Mouse (Mus musculus) T-helper 2 cell (primary cell): ENCODE data around the gene Prkg1.

Experiments
- in situ Hi-C: fragments of 300-600 bp; cut with MboI, MseI; formaldehyde crosslinking; loops from one replicate; pipeline ENCODE4 v1.15.1; 2025; ENCODE audit warnings: high pct_unique_total_duplicates

Prkg1 gene

DNA sequence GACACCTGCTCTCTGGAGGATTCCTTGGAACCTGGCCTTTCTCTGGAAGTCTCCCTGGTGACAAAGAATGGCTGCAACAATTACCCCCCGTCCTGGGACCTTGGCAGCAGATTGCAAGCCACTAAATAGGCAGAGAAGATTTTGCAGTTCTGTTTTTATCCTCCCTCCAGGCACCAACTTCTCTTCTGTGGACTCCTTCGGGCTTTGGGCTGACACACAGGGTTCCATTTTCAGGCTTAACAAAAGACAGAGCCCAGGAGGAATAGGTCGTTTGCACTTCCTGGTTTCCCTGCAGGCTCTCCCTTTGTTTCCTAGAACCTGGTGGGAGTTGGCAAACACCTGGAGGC is 690.1 kb downstream of the Prkg1 start:
- in situ Hi-C loops, result no loop called here

DNA sequence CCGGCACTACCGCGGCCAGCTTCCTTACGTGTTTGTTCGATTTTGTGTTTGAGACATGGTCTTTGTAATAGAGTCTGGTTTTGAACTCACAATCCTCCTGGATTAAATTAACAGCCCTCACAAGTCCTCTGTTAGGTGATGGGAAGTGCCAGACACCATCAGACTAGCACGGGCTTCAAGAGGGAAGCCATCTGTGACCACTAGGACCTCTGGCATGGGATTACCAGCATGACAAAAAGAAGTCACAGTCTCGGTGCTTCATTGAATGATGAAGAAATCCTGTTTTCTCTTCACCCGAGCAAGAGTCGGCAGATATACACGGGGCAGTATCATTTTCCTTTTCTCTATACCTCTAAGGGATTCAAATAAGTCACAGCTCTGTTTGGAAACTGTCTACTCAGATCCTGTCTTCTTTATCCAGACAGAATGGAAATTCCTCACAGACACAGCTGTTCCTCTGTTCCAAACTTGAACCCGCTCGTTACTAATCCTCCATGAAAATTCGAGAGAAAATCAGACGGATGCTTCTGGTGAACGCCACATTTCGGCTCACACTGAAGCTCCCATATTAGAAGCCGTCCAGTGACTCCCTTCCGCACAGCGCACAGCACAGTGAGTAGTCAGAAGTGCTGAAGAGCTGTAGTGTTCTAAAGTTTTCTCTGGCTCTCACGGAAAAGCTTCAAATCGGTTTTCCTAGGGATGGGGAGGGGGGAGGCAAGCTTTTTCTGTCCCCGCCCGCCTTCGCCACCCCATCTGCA is 690.7 kb downstream of the Prkg1 start:
- in situ Hi-C loops, result no loop called here

DNA sequence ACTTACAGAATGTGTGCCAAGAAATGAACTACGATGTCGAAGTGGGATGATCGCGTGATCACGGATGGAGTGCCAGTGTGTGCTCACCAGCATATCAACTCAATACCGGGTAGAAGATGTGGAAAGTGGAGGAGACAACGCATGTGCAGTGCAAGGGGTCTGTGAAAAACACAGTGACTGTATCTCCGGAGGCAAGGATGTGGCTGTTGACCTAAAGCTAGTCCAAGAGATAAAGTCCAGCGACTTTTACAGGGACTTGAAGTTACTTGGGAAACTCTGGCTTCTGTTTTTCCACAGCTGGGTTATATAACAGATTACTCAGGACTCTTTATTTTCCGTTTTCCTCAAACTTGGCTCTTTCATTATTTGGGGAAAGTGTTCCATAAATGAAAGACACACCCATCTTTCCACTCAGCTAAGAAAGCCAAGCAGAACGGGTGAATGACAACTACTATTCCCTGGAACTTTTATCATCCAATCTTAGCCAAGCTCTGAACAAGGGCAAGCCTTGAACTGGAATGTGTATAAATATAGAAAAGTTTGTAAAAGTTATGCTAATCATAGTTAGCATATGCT is 699.5 kb downstream of the Prkg1 start:
- in situ Hi-C loops, result no loop called here

DNA sequence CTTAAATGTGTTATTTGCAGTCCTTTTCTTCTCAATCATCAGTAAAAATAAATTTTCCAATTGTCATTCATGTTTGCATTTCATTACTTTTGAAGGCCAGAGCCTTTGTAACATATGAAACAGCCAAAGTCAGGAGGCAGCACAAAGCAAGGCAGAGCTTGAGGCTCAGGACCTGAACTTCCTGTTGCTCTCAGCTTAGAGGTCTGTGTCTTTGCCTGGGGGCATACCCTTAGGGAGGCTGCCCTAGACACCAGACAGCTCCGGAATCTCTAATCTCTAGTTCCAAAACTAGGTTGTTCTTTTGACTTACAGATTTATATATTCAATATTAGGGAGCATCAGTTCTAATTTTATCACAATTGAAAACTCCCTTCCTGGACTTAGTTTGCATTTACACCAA is 700.1 kb downstream of the Prkg1 start:
- in situ Hi-C loops, result no loop called here

DNA sequence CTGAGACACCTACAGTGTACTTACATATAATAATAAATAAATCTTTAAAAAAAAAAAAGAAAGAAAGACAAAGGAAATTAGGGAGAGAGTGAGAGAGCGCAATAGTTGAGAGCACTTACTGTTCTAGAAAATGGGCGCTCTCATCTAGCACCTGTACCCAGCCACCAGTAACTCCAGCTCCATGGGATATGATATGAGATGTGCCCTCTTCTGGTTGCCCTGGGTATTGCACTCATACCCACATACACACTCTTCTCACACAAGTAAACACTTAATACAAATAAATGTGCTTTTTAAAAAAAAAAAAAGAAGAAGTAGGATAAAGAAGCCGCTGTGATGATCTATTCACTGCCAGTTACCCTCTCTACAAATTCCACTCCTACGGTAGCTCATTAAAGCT is 718.2 kb downstream of the Prkg1 start:
- in situ Hi-C loops, result no loop called here

DNA sequence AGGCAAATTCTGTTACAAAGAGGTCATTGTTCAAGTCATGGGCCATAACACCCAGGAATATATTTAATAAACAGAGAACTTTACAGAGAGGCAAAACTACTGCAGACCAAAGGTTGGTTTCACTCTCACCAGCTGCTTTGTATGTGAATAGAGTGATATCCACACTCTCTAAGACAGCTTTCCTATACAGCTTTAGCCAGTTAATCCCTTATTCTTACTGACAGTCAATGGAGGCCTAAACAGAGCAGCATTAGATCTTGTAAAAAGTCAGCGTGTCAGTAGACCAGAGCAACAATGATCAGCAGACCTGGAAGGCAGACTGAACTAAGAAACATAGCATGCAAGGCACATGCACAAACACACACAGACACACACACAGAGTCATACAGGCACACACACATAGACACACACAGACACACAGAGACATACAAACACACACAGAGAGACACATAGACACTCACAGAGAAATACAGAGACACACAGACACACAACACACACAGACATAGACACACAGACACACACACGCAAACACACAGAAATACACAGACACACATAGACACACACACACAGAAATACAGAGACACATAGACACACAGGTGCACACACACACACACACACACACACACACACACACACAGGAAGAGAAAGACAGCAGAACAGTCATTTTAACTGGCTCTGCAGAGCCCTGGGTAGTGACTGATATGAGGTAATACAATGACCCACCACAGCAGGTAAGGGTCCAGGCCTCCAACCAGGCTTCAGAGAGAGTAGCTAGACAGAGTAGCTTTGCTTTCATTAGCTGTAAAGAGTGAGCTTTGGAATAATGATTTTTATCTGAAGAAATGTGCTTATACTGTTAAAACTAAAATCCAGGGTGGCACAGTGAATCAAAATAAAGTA is 723.6 kb downstream of the Prkg1 start:
- in situ Hi-C loops, result no loop called here

DNA sequence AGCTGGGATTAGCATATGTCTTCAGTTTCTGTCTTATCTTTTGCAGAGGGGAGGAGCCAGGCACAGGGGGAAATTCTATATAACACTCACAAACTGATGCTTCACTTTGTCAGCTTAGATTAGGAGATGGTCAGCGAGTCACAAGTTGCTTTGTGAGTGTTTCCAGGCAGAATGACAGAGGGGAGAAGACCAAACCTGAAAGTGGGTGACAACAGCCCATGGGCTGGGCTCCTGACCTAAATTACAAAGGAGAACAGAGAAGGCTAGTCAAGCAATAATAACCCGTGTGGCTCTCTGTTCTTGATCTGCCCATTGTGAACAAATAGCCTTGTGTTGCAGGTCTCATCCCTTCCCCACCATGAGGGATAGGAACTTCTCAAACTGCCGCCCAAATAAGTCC is 725.9 kb downstream of the Prkg1 start:
- in situ Hi-C loops, result no loop called here

DNA sequence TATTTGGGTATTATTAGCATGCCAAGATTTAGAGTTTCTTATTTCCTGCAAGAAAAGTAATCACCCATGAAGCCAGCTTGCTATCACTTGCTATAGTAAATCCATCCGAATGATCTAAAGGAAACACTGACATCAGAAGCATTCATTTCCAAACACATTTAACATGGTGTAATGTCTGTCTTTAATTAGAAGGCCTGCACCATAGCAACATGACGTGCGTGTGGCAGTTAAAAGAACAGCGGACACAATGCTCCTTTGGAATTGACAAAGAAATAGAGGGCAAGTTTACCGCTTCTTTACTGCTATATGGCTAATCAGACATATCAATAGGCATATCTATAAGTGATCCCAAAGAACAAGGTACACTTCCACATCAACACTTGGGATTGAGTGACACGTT is 733.2 kb downstream of the Prkg1 start:
- in situ Hi-C loops, result no loop called here

DNA sequence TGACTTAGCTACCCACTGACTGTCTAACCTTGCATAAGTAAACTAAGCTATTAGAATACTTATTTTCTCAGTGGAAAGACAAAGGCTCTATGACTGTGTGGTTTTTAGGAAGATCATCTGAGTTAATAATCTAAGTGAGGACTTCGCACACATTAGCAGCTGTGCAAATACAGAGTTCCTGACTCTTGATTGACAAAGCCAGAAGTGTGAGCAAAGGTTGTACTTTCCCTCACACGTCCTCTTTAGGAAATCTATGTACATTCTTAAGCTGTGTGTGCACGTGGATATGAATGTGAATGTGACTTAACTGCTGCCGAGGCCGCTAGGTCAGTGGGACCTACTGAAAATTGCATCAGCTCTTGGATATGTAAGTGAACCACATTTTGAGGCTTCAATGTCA is 738.0 kb downstream of the Prkg1 start:
- in situ Hi-C loops, result no loop called here

DNA sequence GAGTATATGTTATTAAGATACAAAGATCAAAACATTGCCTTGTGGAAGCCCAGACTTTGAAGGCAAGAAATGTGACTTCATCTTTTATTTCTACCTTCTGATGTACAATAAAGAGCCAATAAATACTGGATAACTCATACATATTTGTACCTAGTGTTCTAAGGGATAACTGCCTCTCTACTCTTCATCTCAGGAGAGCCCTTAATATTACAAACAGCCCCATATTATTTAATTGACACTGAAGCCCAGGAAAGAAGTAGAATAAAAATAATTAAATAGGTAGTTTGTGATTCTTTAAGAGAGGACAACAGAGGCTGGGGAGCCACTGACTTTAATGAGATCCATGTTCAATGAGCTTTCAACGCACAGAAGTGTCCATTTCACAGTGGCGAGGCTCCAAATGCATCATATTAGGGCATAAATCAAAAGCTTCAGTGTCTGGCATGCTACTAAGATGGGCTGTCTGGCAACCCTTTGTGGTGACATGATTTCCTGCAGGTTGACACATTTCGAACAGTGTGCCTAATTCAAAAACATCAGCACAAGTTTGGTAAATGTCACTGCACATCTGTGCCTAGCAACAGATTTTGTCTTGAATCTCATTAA is 753.2 kb downstream of the Prkg1 start:
- in situ Hi-C loops, result no loop called here

DNA sequence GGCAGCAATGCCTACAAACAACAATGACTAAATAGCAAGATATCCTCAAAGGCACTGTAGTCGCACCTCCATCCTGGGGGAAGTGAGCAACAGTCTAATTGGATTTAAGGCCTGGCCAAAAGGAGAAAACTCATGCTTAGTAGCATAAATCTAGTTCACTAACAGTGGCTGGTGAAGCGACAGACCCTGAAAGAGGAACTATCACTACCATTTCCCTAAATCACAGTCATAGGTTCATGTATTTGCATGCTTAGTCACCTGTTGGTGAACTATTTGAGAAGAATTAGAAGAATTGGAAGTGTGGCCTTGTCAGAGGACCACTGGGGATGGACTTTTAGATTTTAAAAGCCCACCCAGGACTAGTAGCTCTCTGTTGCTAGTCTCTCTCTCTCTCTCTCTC is 766.3 kb downstream of the Prkg1 start:
- in situ Hi-C loops, result no loop called here

DNA sequence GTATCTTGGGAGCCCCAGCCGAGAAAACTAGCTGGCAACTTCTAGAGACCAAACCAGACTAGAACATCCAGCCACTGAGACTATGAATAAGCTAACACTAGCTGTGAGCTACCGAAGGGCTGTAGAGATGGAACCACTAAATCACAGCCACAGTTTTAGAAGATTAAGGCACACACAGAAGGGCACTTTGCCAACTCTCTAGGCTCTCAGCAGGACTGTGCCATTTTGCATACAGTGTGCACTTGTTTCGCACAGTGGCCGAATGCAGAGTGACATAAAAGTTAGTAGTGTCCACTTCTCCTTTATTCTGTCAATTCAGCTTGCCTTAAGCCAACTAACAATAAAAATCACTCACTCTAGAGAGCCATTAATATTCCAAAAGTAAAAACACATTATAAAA is 774.4 kb downstream of the Prkg1 start:
- in situ Hi-C loops, result no loop called here

DNA sequence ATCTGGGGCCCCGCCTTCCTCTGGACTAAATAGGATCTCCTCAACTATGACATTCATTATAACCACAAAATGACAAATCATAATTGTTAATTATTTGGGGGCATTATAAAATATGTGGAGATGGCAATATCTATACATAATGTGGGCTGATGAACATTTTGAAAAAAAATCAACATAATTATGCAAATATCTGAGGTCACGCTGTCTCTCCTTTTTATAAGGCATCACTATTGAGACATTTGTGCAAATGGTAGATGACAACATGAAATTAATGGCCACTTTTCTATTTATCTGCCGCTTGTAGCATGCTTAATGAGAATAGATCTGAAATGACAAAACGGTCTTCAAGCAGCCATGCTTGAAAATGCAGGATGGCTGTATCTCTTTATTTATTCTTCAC is 782.4 kb downstream of the Prkg1 start:
- in situ Hi-C loops, result no loop called here

DNA sequence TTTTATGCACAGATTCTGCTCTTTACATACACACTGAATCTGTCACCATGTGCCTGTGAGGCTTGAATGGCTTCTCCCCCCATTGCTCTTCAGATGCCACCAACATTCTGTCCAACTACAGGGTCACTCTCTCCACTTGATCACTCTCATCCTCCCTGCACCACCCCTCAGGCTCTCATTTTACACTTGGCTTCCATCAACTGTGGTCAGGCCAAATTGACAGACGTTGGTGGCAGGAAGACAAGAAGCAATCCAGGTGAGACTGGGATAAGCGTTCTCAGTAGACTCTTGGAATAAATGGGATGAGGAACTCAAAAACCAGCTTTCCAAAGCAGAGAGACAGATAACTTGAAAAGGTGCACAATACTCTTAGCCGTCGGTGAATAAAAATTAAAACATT is 786.7 kb downstream of the Prkg1 start:
- in situ Hi-C loops, result no loop called here

DNA sequence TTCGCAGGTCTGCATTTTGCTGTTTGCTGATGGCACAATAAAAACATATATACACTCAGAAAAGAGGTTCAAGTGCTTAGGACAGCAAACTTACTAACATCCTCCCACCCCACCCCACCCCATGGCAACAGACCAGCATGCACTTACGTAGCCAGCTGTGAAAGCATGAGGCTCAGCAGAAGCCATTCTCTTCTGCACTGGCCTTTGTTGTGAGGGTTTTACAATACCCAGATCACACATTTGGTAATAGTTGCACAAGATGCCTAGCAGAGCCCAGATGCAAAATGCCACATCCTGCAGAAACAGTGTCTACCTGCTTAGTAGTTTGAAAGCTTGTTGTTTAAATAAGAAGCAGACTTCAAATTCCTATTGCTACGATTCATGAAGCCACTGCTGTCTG is 814.2 kb downstream of the Prkg1 start:
- in situ Hi-C loops, result no loop called here

DNA sequence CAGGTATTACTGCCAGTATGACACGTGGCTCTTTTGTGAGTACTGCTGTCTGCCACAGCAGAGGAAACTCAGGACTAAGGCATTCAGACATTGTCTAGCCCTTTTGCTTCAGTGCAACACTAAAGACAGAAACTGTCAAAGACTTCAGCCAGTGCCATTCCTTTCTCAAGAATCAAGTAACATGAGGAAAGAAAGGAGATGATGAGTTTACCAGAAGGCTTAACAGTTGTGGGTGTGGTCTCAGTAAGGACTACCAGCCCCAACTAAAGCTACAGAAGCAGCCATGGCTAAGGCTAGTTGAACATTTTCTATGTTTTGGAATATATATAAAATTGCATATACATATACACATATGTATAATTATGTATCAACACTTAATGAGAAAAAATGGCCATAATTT is 816.6 kb downstream of the Prkg1 start:
- in situ Hi-C loops, result no loop called here

DNA sequence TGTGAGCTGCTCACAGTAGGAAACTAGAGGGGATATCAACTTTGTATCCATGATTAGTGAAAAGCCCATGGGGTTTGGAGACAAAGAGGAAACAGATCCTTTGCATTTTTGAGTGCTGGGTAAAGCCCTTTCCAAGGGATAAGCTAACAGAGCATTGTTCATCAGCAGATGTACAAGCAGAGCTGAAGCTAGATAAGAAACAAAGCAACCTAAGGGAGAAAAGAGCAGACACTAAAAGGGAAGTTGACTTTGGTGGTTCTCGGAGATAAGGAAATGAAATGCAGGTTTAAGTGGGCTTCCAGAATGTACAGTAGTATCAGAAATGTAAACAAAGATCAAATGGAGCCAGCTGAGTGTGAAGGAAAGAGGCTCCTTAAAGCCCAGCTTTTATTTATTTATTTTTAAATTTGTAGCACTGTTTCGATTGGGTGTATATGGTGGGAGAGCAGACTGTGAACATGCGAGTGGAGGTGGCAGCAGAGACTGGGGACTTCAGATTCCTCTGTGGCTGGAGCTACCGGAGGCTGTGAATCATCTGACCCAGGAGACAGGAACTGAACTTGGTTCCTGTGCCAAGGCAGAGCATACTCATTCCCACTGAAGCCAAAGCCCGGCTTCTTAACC is 822.4 kb downstream of the Prkg1 start:
- in situ Hi-C loops, result no loop called here

DNA sequence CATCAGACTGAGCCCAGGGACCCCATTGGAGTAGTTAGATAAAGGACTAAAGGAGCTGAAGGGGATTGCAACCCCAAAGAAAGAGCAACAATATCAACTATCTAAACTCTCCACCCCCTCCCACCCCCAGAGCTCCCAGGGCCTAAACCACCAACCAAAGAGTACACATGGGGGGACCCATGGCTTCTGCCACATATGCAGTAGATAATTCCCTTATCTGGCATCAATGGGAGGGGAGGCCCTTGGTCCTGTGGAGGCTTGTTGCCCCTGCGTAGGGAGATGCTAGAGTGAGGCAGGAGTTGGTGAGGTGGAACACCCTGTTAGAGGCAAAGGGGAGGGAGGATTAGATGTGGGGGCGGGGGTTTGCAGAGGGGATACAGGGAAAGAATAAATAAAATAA is 826.8 kb downstream of the Prkg1 start:
- in situ Hi-C loops, result no loop called here

DNA sequence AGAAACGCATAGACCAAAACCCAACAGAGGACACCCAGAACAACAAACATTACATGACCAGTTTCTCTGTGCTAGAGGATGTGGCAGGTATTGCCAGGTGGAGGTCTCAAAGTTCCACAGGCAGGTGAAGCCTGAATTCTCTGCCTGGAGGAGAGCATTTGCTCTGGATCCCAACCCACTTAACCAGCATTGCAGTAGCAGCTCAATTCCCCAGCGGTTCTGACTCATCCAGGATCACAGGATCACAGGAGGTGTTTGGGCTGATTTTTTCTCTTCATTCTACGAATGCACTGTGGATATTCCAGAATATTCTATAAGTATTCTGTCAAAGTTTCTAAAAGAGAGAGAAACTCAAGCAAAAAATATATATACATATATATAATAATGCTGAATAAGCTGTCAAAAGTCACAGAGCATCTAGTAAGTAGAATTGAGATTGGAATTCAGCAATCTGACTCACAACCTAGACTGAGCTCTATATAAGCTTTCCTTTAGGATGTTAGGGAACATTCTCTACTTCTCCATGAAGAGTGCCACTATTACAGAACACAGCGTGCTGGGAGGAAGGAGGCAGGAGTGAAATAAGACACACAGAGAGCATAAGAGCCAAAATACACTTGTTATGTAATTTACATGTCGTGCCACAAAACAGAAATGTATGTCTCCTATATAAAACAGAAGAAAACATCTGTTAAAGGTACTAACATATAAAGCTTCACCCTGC is 833.2 kb downstream of the Prkg1 start:
- in situ Hi-C loops, result no loop called here

DNA sequence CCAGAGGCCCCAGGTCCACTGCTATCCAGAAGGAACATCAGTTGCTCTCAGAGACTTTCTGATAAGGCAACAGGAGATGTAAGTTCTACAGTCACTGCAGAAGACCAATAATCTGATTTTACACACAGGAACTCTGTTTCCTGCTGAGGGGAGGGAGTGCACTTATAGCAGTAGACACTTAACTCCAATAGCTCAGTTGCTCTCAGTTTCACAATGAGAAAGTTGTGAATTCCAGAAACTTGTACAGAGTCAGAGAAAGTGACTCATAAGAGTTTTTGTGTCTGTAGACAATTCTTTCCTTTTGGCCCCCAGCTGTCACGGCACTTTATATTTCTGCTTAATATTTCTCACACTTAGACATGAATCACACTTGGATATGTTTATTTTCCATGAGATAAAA is 840.8 kb downstream of the Prkg1 start:
- in situ Hi-C loops, result no loop called here

DNA sequence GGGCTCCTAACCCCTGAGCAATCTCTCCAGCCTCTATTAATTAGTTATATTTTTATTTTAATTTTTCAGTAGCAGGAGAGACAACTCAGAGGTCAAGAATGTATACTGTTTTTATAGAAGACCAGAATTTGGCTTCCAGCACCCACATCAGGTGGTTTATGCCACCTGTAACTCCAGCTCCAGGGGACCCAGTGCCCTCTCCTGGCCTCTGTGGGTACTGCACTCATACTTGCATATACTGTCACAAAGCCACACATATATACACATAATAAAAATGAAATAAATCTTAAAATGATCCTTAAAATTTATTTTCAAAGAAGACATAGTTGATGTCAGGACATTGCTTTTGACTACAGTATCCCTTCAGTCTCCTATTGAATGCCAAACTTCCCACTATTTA is 862.5 kb downstream of the Prkg1 start:
- in situ Hi-C loops, result no loop called here
